Mouse (Mus musculus) liver, adult (tissue): Measurements from ENCODE around the gene Gria1.

Source experiments
- GATA4 ChIP-seq: IDR thresholded peaks from 2 replicates; pipeline ENCODE4 v1.6.1; 2014; ENCODE audit warnings: mild to moderate bottlenecking, low read length; ENCODE audit not compliant: insufficient replicate concordance

The Gria1 gene

DNA sequence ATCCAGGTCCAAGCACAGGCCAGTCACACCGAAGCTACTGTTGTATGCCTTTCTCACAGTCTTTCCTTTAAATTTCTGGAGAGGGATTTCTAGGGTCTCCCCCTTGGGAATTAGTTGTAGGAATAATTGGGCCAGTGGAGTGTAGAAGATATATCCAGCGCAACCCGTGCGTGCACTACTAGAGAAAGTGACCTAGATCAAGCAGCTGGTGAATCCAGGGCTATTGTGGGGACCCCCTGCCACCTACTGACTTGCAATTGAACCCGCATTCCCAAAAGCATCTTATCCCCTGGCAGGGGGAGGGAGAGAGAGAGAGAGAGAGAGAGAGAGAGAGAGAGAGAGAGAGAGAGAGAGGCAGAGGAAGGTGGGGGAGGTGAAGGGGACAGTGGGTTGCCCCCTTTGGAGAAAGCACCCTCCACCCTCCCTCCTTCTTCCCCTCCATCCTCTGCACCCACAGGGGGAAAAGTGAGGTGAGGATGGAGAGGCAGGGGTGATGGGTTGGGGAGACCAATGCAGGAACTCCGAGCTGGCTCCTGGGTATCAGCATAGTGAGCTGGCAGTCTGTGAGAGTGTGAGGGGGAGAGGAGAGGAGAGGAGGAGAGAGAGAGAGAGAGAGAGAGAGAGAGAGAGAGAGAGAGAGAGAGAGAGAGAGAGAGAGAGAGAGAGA is at the start of gene Gria1:
TSS of gene Gria1 (plus strand) at position 364 of the 667 bp plus-strand sequence.
- TF ChIP-seq GATA4, result no peak

DNA sequence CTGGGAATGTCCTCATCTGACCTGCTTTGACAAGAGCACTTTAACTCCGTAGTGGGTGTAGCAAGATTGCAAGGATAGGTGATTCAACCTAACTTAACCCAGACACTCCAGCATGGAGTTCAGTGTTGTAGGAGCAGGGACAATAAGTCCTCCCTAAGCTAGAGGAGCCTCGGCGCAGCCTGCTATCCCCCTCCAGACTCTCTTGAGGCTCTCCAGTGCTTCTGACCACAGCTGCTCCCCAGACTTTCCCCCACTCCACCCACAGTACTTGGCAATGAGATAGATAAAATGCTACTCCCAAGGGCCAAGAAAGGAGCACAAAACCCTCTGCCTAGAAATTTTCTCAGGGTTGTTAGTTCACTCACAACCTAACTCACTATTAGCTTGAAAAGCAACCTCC is 49.4 kb upstream of the Gria1 start:
- no peak for TF ChIP-seq GATA4

DNA sequence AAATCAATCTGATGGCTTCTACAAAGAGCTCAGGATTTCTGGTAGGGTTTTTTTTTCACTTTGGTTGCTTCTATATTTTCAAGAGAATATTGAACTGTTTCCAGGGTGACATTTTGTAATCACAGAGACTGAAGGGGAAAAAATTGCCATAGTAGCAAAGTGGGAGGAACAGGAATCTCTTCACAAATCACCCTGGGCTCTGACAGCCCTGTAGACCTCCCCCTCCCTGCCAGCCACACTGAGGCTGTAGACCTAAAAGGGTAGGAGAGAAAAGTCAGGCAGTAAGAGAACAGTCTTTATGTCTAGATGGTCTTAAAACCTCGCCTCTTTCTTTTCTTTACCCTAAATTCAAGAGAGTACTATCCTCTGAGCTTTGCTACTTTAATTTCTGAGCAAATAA is 38.4 kb upstream of the Gria1 start:
- TF ChIP-seq GATA4, result no peak

DNA sequence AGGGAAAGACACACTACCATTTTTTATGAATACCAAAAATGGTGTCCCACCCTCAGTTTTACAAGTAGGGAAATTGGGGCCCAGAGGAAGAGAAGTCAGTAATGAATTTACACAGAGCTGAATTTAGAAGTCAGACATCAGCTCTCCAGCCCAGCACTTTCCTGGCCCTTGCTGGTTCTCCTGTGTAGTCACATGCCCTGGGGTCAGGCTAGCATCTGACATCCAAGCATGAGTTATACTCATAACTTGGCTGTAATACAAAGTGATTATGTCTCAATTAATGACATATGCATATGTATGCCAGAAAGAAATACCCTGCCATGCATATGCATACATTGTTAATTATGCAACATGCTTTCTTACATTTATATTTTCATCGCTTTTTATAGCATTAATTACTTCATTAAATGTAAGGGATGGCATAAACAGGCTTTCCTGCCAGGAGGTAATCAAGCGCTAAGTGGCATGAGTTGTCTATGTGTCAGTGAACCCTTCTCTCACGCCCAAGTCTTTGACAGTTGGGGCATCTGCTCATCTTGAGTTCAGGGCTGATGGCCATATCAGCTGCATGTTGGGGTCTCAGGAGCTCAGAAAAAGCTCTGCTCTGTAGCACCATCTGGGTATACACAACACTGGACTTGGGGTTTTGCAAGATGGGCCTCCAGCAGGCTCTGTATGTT is 26.7 kb upstream of the Gria1 start:
- no peak for TF ChIP-seq GATA4

DNA sequence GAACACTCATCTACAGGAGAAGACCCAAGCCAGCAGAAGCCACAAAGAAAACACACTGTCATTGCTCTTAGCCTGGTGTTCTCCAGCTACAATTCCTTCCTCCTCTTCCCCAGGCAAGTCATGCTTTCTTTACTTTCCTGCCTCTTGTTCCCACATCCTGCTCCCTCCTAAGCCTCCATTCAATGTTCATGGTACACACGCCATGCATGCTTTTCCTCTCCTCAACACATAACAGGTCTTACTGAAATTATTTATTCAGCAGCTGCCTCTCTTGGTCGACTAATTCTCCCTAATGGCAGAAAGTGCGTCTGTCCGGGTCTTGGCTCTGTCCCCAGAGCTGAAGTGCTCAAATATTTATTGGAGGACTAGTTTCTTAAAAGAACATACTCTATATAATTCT is 25.7 kb upstream of the Gria1 start:
- TF ChIP-seq GATA4, result no peak

DNA sequence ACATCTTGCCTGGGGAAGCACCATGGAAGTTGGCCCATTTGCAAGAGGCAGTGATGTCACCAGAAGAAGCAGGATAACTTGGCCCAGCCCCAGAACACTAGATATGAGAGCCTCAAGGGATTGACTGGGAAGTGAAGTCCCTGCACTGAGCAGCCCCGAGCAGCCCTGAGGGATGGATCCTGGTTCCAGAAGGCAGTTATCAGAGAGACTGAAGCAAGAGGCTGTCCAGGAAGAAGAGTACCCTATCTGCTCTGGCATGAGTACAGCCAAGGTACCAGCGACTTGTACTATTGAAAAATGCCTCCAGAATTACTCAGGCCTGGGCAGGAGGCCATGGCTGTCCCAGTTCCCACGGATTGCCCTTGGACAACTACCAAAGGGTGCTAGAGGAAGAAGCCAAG is 11.6 kb upstream of the Gria1 start:
- TF ChIP-seq GATA4, result no peak

GRCm38 (mm10) chr11:57004611-57005010 is 6.6 kb upstream of the Gria1 start:
- no peak for TF ChIP-seq GATA4

DNA sequence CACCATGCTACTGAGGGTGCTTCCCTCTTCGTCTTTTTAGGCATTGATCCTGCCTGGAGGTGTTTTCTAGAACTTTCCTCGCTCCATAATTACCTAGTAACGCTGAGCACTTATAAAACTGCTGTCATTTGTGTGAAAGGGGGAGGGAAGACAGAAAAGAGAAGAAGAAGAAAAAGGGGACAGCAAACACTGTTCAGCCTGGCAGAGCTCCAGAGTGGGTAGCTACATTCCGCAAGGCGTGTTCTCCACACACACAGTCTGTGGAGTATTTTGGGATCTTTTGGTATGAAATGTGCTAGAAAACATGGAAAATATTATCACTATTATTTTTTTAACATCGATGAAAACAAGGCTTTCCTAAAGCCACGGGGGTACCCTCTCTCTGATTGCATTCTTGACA is 5.8 kb upstream of the Gria1 start:
- no peak for TF ChIP-seq GATA4

DNA sequence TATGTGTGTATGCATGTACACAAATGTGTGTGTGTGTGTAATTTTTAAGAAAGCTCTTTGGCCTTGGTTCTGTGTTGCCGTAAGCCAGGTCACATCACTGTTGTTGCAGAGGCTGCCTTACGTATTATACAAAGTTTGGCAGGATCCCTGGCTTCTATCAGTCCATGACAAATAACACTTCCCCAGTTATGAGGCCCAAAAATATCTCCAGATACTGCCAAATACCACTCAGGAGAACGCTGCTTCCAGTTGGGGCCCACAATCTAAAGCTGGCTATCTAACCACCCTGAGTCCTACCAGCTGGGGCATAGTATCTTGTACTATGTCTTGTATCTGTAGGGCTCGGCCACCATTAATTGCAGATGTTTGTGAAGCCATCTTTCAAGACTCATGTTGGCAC is 3.4 kb upstream of the Gria1 start:
- TF ChIP-seq GATA4, result no peak

GRCm38 (mm10) chr11:57010611-57011010 is 576 bp upstream of the Gria1 start:
- TF ChIP-seq GATA4, result no peak

- no peak for TF ChIP-seq GATA4
These were observed 478 bp downstream of the Gria1 start for GRCm38 (mm10) chr11:57011691-57012039.

- TF ChIP-seq GATA4, result no peak
These were observed 1.2 kb downstream of the Gria1 start for GRCm38 (mm10) chr11:57012287-57012921.

GRCm38 (mm10) chr11:57013464-57014190 is 2.4 kb downstream of the Gria1 start:
- TF ChIP-seq GATA4, result no peak

DNA sequence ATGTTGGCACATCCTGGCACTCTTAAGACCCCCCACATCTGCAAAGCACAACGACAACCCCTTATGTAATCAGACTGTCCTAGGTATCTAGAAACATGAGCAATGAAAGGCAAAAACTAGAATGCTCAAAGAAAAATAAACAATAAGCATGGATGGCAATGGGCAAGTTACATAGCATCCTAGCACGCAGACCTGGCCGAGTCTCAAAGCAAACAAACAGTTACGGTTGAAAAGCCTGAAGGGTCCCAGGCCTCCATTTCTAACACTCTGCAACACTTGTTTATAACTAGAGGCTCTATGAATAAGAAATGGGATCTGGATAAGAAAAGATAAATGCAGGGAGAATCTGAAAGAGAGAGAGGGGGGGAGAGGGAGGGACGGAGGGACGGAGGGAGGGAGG is 3.2 kb downstream of the Gria1 start:
- TF ChIP-seq GATA4, result no peak

DNA sequence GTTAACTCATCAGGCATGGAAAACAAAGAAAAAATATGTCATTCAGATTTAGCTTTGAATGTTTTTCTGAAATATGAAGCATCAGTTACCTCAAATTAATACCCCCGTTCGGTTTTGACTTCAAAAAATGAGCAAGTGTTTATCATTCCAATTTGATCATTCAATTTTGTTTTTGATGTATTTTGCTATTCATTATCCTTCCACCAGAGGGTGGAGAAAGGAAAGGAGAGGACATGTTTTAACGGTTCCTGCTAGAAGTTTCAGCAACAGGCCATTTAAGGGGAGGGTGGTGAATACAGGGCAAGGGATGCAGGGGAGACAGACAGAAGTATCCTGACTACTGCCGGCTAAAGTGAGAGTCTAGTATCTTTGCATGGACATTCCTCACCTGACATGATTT is 7.3 kb downstream of the Gria1 start:
- no peak for TF ChIP-seq GATA4

DNA sequence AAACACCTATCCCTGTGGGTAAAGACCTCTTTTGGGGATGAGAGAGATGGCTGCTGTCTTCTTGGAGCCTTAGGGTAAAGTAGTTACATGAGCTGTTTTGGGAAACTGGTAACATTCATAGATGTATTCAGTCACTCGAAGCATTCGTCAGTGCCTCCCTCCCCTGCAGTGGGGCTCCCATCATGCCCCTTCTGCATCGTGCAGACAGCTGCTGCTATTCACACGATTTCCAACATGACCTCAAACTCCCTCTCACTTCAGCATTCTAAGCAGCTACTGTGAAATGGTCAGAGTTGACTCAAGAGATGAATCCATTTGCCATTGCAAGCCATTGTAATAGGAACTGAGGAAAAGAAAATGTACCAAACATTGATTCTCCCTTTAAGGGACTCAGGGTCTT is 11.2 kb downstream of the Gria1 start:
- no peak for TF ChIP-seq GATA4
